Mouse (Mus musculus): ENCODE results near the gene Mettl27.
"Not testable (repeated sequence)": the region's sequence is repeated elsewhere in the genome, so short reads cannot be mapped to it uniquely, and the experiment has no call there.

Gene Mettl27

DNA sequence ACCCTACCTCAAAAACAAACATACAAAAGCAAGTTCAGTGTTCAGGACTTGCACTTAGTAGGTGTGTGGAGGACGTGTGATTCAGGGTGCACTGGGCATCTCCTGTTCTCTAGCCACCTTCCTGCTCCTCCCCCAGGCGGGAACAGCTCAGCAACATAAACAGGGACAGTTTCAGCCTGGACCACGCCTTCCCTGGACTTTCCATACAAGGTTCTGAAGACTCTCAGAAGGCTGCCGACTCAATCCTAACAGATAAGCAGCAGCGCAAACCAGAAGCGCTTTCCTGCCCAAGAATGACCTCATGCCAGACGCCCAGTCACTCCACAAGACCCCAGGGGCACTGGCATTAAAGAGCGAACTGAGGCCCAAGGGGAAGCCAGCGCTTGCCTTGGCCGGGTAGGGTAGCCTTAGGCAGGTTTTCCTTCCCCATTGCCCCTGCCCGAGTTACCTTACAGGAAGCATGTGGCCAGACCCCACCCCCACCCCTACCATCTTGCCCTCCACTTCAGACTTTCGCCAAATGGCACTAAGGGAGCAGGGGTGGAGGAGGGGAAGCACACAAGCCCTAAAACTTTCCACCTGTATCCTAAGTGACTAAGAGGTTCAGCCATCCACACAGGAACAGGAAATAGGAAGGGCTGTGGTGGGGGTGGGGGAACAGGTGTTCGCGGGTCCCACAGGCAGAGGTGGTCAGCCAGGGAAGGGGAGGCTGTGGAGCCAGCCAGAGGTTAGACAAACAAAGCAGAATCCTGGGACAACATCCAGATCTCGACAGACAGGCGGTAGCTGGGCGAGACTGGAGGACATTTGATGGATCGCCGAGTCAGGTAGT is 19.1 kb downstream of the Mettl27 start:
- no peak for DNase-seq (ENCODE audit: low read depth, low spot score)

- no peak for DNase-seq (ENCODE audit: low read depth, low spot score)
Observed at GRCm38 (mm10) chr5:134955491-134955890, 23.3 kb downstream of the Mettl27 start.

DNA sequence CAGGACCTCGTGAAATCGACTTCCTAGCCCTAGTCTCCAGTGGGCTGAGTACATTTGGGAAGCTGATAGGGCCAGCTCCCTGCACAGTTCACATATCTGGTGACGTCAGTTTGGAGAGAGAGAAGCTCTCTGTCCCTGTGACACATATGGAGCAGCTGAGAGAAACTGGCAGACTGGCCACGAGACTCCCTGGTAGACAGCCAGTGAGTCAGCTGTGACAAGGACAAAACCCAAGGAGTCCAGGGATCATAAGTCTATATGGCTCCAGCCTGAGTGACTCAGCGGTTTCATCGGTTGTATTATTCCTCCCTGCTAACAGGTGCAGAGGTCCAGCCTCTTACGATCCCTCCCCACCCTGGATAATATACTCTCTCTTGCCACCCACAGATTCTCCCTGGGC is 26.9 kb downstream of the Mettl27 start:
- DNase-seq (ENCODE audit: low read depth, low spot score) = peak; percentile 8

- no peak for DNase-seq (ENCODE audit: low read depth, low spot score)
Observed at GRCm38 (mm10) chr5:134960430-134960829, 28.3 kb downstream of the Mettl27 start.

GRCm38 (mm10) chr5:134961519-134961918 is 29.4 kb downstream of the Mettl27 start:
- DNase-seq (ENCODE audit: low read depth, low spot score) = no peak

GRCm38 (mm10) chr5:134963546-134963945 is 31.4 kb downstream of the Mettl27 start:
- DNase-seq (ENCODE audit: low read depth, low spot score) = no peak

DNA sequence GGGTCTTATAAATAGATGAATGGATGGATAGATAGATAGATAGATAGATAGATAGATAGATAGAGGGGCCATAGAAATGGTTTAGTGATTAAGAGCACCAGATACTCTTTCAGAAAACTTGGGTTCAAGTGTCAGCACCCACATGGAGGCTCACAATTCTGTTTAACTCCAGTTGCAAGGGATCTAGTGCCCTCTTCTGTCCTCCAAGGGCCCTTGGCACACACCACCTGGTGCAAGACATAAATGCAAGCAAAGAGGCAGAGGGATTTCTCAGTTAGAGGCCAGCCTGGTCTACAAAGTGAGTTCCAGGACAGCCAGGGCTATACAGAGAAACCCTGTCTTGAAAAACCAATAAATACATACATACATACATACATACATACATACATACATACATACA is 32.5 kb downstream of the Mettl27 start:
- DNase-seq (ENCODE audit: low read depth, low spot score) = not testable (repeated sequence)

DNA sequence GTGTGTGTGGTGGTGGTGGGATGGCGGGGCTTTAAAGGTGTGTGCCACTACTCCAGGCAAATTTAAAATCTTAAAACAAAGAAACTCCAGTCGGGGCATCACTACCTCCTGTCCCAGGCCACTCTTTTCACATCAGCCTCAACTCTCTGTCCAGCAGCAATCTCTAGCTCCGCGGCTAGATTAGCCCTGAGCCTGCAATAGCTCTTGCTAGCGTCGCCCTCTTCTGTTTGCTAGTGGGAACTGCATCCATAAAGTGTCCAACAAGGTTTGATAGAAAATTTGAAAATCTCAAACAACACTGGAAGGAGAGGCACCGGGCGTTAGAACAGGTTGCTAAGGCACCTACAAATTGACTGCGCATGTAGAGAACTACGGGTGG is 33.3 kb downstream of the Mettl27 start:
- DNase-seq (ENCODE audit: low read depth, low spot score) = peak; percentile 28

- DNase-seq (ENCODE audit: low read depth, low spot score) = no peak
Observed at GRCm38 (mm10) chr5:134965852-134966821, 34.0 kb downstream of the Mettl27 start.

GRCm38 (mm10) chr5:134967164-134967944 is 35.2 kb downstream of the Mettl27 start:
- DNase-seq (ENCODE audit: low read depth, low spot score) = no peak

- no peak for DNase-seq (ENCODE audit: low read depth, low spot score)
Observed at GRCm38 (mm10) chr5:134970671-134971070, 38.5 kb downstream of the Mettl27 start.

DNA sequence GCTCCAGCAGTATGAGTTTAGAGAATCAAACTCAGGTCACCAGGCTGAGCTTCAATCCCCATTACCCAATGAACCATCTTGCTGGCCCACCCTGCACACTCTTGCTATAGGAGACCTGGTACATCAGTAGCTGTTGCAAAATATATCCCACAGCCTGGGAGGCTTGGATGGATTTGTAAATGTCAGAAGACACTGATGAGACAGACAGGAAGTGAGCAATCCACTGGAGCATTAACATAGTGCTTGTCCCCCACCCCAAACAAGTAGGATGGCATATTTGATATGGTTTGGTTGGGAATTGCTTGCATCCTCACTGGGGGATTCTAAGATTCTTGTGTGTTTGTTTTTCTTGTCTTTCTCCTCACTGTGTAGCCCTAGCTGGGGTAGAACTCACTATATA is 40.9 kb downstream of the Mettl27 start:
- DNase-seq (ENCODE audit: low read depth, low spot score) = no peak

- DNase-seq (ENCODE audit: low read depth, low spot score) = no peak
Observed at GRCm38 (mm10) chr5:134973526-134973925, 41.4 kb downstream of the Mettl27 start.

- DNase-seq (ENCODE audit: low read depth, low spot score) = no peak
Observed at GRCm38 (mm10) chr5:134974294-134974693, 42.1 kb downstream of the Mettl27 start.

DNA sequence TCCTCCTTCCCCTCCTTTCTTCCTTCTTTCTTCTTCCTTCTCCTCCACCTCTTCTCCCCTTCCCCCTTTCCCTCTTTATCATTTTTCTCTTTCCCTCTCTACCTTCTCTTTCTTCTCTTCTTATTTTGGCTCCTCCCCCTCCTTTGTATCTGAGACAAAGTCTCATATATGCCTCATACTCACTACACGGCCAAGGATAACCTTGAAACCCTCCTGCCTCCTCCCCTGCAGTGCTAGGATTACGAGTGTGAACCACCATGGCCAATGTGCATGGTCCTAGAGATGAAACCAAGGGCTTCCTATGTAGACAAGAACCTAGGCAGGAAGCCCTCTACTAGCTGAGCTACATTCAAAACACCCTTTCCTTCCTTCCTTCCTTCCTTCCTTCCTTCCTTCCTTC is 42.8 kb downstream of the Mettl27 start:
- no peak for DNase-seq (ENCODE audit: low read depth, low spot score)

GRCm38 (mm10) chr5:134976164-134976563 is 44.0 kb downstream of the Mettl27 start:
- no peak for DNase-seq (ENCODE audit: low read depth, low spot score)

DNA sequence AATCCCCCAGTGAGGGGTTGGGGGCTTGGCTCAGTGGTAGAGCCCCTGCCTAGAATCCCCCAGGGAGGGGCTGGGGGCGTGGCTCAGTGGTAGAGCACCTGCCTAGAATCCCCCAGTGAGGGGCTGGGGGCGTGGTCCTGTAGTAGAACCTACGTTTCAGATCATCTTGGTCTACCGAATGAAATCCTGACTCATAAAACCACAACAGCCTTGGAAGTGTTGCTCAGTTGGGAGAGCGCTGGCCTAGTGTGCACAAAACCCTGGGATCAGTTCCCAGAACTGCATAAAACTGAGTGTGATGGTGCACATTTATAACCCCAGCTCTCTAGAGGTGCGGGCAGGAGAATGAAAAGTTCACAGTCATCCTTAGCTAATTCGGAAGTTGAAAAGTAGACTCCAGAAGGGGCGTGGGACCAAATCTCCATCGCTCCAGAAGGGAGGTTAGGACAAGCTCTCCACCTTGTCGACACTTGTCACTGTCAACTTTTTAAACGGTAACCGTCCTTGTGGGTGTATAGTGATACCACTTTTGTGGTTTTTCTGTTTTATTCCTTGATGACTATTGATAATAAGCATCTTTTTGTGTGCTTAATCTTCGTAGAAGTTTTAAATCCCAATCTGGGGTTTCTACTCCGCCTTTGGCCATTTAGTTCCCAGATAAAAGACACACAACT is 44.5 kb downstream of the Mettl27 start:
- DNase-seq (ENCODE audit: low read depth, low spot score) = no peak

GRCm38 (mm10) chr5:134977837-134978236 is 45.7 kb downstream of the Mettl27 start:
- DNase-seq (ENCODE audit: low read depth, low spot score) = no peak

GRCm38 (mm10) chr5:134981149-134981548 is 49.0 kb downstream of the Mettl27 start:
- DNase-seq (ENCODE audit: low read depth, low spot score) = no peak

DNA sequence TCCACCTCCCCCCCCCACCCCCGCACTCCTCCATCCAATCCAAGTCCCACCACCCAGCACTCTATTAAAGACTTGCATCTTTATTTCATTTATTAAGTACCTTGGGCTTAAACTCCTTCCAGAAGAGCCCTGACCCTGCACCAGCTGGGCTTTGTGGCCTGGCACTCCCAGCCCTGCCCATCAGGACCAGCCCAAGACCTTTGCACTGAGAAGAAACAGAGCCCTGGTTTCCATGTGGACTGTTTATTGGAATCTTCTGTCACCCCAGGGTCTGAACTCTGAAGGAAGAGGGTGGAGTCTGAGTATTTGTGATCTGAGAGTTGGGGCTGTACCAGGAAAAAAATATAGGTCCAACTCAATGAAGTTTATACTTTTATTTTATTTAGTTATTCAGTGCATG is 50.9 kb downstream of the Mettl27 start:
- DNase-seq (ENCODE audit: low read depth, low spot score) = no peak

DNA sequence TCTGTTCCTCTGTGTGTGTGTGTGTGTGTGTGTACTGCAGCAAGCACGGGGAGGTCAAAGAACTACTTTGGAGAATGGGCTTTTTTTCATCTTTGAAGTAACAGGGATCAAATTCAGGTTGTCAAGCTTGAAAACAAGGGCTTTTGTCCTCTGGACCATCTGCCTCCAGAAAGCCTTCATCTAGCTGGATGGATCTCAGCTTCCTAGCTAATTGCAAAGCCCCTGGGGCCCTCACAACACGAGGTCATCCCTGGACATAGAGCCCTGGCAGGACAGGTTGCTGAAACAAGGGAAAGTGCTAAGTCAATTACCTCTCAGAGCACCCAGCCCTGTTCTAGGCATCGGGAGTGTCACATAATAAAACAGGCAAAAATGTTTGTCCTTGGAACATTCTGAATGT is 51.6 kb downstream of the Mettl27 start:
- DNase-seq (ENCODE audit: low read depth, low spot score) = no peak

Measured in telencephalon, adult 2 months (tissue).